Mouse (Mus musculus) CH12.LX (cell line): ENCODE data around the gene Nup210.

Experiments used
- CTCF ChIP-seq, 2 experiments: IDR thresholded peaks in 1 of 2; conservative IDR thresholded peaks in 1 of 2; 2 replicates each; pipeline ENCODE4 v1.5.1; 2011 to 2012; ENCODE audit warnings: low read depth in 2 of 2, low read length in 2 of 2, improper control_type of control experiment in 1 of 2, inconsistent platforms in 1 of 2, mild to moderate bottlenecking in 1 of 2, moderate library complexity in 1 of 2
- EP300 ChIP-seq: IDR thresholded peaks from 2 replicates; pipeline ENCODE4 v1.6.1; 2011; ENCODE audit warnings: low read length, improper control_type of control experiment
- HCFC1 ChIP-seq: IDR thresholded peaks from 2 replicates; pipeline ENCODE4 v1.6.1; 2012; ENCODE audit warnings: low read depth, mild to moderate bottlenecking, inconsistent platforms, low read length, improper control_type of control experiment
- MXI1 ChIP-seq: IDR thresholded peaks from 2 replicates; pipeline ENCODE4 v1.6.1; 2011; ENCODE audit warnings: mild to moderate bottlenecking, low read depth, low read length, improper control_type of control experiment
- NRF1 ChIP-seq: IDR thresholded peaks from 2 replicates; pipeline ENCODE4 v1.6.1; 2014; ENCODE audit warnings: low read depth, mild to moderate bottlenecking, inconsistent platforms, low read length, improper control_type of control experiment, moderate library complexity
- POLR2AphosphoS2 ChIP-seq: IDR thresholded peaks from 2 replicates; pipeline ENCODE4 v1.6.1; 2011; ENCODE audit warnings: low read depth, low read length, improper control_type of control experiment

DNA sequence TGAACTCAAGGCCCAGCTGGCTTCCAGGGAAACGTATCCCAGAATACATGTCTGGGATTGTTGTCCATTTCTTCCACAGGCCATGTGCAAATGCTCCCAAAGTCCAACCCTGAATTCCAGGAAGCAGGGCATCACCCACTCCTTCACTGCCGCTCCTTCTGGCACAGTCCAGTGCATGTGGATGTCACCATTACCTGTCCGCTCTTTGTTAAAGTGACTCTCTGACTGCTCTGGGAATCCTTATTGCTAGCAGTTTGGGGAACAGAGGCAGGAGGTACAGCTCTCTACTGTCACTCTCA, 4.7 kb downstream of the Nup210 start:
- TF ChIP-seq HCFC1 = no peak
- no peak for TF ChIP-seq EP300
- no peak for TF ChIP-seq POLR2AphosphoS2
- TF ChIP-seq MXI1 = no peak
- TF ChIP-seq CTCF (conservative IDR thresholded peaks at IDR 0.05 in 1 of 2, IDR thresholded peaks at IDR 0.05 in 1 of 2; ENCODE audit: low read depth in 2 of 2, low read length in 2 of 2) = no peak
- no peak for TF ChIP-seq NRF1
